Mouse (Mus musculus): ENCODE data around the gene Wbp1l. TPM values are rescaled to one million over a fixed set of nuclear protein-coding genes. Genes with fewer than 3 reads are reported as not detected.

Gene Wbp1l
- total RNA-seq, 2 experiments from 2014 or later = 34.2 to 38.3 TPM

DNA sequence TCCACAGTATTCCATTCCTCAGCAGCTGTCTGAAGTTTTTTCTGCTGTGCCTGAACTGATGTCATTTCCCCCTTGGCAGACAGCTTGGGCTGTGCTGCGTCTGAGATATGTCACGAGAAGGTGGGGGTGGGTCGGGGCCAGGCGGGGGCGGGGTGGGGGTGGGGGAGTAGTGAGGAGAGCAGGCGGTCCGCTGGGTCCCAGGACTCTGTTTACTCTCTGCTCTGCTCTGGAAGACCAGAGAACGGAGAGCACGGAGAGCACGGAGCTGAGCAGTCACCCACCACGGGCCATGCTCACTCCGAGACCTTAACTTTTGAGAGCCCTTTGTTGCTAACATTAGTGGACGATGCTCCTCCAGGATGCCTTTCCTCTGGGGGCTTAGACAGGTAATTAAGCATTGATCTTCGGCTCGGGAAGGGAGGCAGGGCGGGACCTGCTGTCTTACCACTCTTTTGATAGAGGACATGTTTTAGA lies 24.3 kb downstream of the Wbp1l start:
- no peak for DNase-seq (ENCODE audit: low spot score in 2 of 2)
- intact Hi-C loops (cut with DNase I) = no loop called here

DNA sequence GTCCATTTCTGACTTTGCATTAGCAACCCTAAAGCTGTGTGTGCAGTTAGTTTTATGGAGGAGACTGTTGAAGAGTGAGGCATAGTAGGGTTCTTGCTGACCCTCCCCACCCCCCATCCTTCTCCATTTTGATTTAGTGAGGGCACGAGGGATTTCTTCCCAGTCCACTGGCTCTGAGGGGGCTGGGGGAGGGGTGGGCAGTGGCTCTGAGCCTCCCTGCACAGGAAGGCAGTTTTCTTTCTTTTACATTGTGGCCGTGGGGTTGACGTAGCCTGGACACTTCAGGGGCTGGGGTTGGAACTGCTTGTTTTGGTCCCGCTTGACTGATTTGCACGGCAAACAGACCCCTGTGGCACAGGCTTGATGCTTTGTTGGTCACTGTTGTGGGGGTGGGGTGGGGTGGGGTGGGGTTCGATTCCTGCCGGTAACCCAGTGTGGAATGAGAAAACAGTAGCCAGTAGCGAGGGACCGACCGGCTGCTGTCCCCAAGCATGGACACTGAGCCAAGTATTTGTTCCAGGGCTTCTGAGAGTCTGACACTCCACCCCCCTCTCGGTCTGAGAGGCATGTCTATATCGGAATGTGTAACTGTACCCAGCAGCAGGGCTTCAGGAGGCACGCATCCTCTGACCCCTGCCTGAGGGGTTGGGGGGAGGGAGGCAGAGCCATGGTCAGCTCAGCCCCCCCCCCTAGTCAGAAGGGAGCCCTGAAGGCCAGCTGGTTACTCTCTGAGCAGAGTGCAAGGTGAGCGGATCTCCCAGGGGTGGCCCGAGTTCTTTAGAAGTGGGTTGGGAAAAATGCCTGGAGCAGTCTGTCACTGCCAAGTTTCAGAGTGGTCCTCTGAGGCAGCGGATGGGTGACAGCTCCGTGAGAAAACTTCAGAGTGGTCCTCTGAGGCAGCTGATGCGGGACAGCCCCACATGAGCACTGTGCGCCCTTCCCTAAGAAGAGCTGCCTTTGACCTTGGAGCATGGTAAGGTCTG lies 25.2 kb downstream of the Wbp1l start:
- no peak for DNase-seq (ENCODE audit: low spot score in 2 of 2)
- intact Hi-C loops (cut with DNase I) = no loop called here

DNA sequence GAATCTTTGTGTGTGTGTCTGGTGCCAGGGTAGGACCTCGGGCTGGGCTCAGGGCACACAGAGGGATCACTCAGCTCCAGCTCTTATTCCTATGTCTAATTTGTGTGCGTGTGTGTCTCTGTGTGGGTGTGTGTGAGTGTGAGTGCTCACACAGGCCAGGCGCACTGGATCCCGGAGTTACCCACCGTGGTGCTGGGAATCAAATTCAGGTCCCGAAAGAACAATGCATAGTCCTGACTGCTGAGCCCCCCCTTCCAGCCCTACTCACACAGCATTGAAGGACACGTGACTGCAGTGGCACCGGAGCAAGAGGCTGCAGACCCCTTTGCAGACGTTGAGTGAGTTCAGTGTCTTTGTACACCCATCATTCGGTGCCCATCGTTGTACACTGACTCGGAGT lies 26.1 kb downstream of the Wbp1l start:
- no peak for DNase-seq (ENCODE audit: low spot score in 2 of 2)
- intact Hi-C loops (cut with DNase I) = no loop called here

DNA sequence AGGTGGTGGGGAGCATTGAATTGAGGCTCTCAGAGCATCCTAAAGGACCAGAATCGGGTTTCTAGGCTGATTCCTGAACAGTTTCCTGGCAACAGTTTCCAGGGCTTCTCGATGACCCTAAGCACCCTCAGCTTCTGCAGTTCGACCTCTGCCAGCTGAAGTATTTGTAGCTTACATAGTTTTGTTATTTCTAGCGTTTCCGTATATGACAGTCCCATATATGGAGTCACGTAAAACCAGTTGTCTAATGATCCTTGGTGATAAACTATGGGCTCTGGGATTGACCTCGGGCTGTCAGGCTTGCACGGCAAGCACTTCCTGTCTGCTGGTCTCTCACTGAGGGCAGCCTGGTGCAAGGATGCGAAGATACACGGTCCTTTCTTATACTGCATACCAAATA lies 26.6 kb downstream of the Wbp1l start:
- DNase-seq (ENCODE audit: low spot score in 2 of 2) = no peak
- intact Hi-C loops (cut with DNase I) = no loop called here

DNA sequence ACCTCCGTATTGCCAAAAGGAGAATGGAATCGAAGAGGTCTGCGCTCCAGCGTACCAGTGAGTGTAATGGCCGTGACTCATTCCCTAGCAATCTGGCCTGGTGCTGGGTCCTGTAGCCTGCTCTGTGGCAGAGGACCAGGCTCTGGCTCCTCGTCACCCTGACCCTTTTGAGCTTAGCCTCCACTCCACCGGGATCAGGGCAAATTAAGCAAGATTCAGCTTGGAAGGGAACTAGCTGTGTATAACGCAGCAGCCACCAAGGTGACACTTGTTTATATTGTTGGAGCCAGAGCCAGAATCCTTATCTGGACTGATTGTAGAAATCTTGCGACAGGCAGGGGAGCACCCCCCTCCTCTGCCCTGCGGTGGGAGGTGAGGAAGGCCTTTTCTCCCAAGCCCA lies 29.5 kb downstream of the Wbp1l start:
- intact Hi-C loops (cut with DNase I) = no loop called here
- no peak for DNase-seq (ENCODE audit: low spot score in 2 of 2)

DNA sequence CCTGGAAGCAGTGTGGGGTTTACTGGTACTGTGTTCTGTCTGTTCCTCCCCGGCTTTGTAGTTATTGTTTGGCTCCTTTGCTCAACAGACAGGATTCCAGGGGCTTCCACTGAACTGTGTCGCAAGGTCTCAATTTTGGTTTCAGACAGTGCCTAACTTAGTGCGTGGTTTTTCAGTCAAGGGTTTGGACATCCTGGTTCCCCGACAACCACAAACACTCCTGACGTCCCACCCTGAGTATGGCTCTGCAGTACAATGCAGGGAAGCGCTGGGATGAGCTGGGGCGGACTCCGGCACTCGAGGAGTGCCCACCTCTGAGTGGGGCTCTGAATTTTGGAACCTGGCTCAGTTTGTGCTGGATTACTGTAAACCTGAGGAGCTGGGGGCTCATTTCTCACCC lies 30.9 kb downstream of the Wbp1l start:
- no peak for DNase-seq (ENCODE audit: low spot score in 2 of 2)
- intact Hi-C loops (cut with DNase I) = no loop called here

DNA sequence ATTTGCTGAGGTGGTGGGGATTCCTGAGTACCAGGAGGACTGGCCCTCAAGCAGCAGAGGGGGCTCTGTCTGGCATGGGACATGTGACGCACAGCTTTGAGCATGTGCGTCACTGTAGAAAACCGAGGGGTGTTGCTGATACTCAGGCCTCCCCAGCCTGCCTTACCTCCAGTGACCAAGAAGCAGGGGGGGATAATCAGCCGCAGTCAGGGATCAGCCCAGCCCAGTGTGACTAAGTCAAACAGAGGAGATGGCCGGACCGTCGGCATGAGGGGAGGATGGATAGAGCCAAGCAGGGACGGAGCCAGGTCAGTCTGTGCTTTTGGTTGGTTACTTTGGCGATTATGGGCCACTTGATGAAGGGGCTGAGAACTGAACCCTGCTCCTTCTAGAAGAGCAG lies 32.8 kb downstream of the Wbp1l start:
- intact Hi-C loops (cut with DNase I) = no loop called here

DNA sequence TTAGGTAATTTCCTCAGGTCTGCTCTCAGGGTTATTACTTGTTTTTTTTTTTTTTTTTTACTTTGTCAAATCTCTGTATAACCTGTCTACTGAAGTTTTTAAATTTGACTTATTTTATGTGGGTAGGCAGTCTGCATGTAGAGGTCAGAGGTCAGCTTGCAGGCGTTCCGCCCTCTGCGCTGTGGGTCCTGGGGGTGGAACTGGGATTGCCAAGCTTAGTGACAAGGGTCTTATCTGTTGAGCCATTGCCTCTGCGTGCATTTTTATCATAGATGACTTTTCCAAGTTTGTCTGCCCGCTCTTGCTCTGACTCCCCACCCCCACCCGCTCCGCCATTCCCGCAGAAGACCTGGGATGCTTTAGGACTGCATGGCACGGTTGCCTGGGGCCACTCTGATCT lies 36.9 kb downstream of the Wbp1l start:
- intact Hi-C loops (cut with DNase I) = no loop called here
- no peak for DNase-seq (ENCODE audit: low spot score in 2 of 2)

More for the DNA sequence above, 32.8 kb downstream of the Wbp1l start:
- no peak for DNase-seq (ENCODE audit: low spot score in 2 of 2)

DNA sequence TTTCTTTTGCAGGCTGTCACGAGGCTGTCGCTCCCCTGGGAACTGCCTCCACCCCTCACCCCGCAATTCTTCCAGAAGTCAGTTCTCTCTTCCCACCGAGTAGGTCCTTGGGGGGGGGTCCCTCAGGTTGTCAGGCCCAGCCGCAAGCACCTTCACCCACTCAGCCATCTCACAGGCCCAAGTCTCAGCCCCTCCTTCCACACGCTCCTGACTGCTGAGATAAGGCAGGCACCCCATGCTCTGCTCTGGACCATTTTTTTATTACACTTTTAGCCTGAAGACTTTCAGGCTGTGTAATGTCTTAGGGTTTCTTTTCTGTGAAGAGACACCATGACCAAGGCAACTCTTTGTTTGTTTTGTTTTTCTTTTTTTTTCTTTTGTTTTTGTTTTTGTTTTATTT lies 38.7 kb downstream of the Wbp1l start:
- no peak for DNase-seq (ENCODE audit: low spot score in 2 of 2)
- intact Hi-C loops (cut with DNase I) = no loop called here

DNA sequence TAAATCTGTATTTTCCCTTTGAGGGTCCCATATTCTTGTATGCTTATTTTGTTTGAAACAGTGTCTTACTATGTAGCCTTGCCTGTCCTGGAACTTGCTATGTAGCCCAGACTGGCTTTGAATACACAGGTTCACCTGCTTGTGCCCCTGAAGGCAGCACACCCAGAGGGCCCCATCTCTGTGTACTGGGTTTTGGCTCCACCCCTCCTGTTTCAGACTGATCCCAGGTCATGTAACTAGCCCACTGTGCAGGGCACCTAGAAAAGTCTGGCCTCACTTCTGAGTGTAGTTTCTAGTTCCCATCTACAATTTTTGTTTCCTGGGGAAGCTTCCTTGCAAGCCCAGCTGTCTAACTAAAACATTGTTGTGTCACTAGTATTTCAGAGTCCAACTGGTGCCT lies 40.2 kb downstream of the Wbp1l start:
- intact Hi-C loops (cut with DNase I) = no loop called here
- DNase-seq (ENCODE audit: low spot score in 2 of 2) = no peak

DNA sequence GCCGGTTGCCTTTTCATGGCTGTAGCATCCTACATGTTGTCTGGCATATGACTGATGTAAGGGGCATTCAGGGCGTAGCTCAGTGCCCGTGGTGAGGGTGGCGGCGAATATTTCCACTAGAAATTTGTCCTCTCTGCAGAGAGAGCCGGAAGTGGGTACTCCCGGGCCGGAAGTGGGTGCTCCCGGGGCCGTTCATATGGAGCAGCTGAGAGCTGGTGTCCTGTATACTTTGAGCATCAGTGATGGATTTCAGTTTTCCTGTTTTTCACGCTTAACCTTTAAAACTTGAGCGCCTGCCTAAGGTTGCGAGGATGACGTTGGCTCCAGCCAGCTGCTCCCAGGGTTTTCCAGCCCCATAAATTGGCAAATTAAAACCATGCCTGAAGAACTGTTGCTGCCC lies 40.6 kb downstream of the Wbp1l start:
- intact Hi-C loops (cut with DNase I) = no loop called here
- no peak for DNase-seq (ENCODE audit: low spot score in 2 of 2)

DNA sequence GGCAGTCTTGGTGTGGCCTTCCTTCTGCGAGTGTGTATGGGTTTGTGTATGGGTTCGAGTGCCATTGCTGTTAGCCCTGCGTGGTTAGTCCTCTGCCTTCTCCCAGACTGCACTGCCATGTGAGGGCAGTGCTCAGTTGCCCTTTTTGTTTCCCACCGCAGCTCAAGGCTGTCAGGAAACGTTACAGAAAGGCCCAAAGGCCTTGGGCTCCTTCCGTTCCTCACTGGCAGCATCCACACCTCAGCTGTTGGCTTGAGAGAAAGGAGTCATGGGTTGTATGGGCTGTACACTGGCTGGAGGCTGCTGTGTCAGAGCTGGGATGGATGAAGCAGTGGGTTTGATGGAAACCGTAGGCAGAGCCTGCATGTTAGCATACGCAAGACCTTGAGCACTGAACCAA lies 41.9 kb downstream of the Wbp1l start:
- intact Hi-C loops (cut with DNase I) = loop anchor here (5.0 kb wide), 1 partner anchor 38 kb away; no protein-coding TSS in a partner anchor
- no peak for DNase-seq (ENCODE audit: low spot score in 2 of 2)

DNA sequence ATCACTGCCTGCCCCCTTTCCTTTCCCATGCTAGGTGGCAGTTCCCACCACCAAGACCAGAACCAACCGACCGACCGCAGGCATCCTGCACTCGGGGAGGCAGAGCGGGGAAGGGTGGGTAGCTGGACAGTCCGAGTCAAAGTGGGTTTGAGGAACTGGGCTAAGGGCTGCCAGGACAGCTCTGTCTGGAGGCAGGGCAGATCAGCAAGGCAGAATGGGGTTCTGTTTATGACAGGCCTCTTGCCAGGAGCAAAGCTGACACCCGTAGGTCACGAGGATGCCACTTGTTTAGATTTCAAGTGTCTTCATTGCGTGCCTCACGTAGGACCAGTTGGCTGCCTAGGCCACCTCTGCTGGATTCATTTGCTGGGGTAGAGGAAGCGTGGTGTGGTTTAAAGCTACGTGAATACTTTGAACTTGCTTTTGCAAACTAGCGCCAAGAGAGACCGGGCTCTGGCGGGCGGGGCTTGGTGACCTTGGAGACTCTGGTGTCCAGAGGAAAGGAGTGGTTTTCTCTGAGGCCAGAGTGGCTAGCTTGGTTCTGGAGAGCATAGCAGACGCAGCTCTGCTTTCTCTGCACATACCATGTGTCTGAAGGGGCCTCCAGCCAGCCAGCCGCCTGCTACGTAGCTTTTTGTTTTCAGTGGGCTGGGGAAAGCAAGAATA lies 42.7 kb downstream of the Wbp1l start:
- intact Hi-C loops (cut with DNase I) = loop anchor here (5.0 kb wide), 1 partner anchor 39 kb away; no protein-coding TSS in a partner anchor
- DNase-seq (ENCODE audit: low spot score in 2 of 2) = no peak

DNA sequence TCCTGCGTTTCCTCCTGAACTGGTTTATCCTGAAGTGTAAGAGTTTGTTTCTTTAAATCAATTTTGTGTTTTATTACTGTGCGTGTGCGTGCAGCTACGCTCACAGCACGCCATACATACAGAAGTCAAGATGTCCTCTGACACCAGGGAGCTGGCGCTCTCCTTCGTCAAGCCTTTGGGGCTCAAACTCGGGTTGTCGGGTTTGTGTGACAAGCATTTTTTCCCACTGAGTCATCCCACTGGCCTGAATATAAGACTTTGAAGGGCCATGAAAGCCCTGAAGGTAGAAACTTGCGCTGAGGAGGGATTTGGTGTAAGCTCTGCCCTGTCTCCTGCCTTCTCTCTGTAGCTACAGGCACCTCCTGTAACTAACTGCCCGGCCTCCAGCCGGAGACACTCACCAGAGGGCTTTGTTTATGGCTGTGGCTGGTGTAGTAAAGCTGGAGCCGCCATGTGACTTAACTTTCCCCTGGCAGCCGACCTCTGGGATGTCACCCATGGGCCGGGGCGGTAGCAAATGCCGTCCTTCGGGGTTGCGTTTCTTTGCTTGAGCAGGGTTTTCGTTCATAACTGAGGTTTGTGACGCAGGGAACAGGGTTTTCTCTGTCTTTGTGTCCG lies 43.4 kb downstream of the Wbp1l start:
- DNase-seq (ENCODE audit: low spot score in 2 of 2) = no peak
- intact Hi-C loops (cut with DNase I) = loop anchor here (5.0 kb wide), 1 partner anchor 40 kb away; no protein-coding TSS in a partner anchor

DNA sequence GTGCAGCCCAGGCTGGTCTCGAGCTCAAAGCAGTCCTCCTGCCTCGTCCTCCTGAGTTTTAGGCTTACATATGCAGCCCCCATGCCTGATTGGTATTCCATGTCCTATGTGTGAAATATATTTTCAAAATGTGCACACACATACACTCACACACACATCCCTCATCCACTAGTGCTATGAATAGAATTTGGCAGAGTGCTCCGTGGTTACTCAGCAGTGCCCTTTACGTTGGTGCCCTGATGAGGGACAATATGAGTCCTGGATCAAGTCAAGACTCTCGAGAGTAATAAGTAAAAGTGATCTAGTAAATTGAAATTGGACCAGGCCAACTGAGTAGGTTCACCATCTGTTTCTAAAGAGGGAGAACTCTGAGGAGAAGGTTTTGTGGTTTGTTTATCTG lies 44.4 kb downstream of the Wbp1l start:
- DNase-seq (ENCODE audit: low spot score in 2 of 2) = no peak
- intact Hi-C loops (cut with DNase I) = loop anchor here (5.0 kb wide), 1 partner anchor 41 kb away; no protein-coding TSS in a partner anchor

DNA sequence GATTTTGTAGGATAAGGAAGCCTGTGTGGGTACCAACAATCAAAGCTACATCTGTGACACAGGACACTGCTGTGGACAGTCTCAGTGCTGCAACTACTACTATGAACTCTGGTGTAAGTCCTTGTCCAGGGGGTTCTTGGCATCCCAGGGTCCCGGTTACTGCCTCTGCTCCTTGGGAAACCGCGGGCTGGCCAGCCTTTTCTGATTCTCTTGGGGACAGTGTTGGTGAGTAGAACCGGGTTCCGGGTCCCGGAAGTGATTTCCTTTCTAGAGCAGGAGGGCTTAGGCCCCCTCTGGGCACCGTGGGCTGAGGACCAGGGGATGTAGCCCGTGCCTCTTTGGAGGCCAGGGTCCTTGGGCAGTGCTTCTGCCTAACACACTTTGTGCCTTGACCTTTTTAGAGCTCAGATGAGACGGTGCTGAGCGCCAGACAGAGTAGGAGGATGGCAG lies 45.5 kb downstream of the Wbp1l start:
- intact Hi-C loops (cut with DNase I) = loop anchor here (5.0 kb wide), 1 partner anchor 42 kb away; no protein-coding TSS in a partner anchor
- no peak for DNase-seq (ENCODE audit: low spot score in 2 of 2)

DNA sequence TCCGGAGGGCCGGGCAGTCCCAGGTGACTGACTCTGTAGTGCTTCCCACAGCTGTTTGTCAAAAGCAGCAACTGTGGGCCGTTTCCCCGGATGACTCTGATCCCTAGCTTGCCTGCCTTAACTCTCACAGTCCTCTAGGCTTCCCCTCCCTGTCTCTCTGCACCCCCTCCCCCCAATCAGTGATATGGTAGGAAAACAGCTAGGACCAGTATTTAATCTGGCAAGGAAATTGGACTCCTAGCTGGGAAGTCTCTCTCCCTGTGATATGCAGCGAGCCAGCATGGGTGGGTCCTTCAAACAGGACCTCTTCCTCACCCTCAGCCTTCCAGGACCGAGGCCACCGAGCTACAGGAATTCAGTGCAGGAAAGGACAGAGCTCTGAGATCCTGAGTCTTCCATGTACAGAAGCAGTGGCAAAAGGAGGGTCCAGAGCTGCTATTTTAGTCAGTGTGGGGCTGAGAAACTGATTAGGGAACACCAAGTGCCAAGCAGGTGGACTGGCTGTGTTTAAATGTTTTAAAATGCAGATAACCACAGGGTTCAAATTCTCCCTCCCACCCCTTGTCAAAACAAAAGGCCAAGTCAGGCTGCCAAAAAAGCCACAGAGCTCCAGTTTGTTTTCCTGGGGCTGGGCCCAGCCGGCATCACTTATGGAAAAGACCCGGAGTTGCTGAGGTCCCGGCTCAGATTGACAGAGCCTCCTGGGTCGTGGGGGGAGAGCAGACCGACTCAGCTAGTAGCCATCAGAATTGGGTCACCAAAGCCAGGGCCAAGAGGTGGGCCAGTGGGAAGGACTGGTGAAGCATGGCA lies 46.1 kb downstream of the Wbp1l start:
- intact Hi-C loops (cut with DNase I) = loop anchor here (5.0 kb wide), 2 partner anchors 43 to 58 kb away; no protein-coding TSS in a partner anchor
- DNase-seq (ENCODE audit: low spot score in 2 of 2) = no peak

DNA sequence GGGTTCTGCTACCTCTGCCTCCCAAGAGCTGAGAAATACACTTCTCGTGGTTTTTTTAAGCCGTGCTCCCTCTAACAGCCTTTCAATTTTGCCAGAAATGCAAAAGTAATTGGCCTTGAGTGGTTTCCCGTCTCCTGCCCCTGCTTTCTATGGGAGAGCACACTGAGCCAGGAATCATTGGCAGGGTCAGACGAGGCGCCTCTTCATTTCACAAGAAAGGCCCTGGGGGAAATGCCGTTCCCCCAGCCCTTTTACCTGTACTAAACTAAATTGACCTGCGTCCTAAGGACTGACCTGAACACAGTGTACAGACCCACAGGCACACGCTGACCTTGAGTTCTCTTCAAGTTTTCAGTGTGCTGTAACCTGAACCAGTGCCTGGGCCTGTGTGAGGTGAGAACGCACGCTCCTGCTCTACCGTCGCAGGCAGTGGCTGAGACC lies 47.2 kb downstream of the Wbp1l start:
- no peak for DNase-seq (ENCODE audit: low spot score in 2 of 2)

DNA sequence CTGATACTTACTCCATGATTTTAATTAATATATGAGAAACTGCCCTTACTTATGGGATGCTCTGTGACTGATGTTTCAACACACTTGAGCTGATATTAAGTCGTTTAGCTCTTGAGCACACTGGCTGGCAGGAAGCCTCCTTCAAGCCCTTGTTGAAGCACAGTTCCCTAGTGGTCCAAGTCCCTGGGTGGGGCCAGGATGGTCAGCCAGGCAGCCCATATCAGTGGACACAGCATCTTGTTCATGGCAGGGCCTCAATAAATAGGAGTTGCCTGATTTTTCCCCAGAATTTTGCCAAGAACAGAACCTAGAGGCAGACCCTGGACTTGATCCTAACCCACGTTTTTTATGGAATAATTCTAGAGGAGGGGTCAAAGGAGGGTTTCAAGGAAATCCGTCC lies 48.4 kb downstream of the Wbp1l start:
- intact Hi-C loops (cut with DNase I) = loop anchor here (5.0 kb wide), 1 partner anchor 60 kb away; no protein-coding TSS in a partner anchor
- DNase-seq (ENCODE audit: low spot score in 2 of 2) = no peak

More for the DNA sequence above, 47.2 kb downstream of the Wbp1l start:
- intact Hi-C loops (cut with DNase I) = loop anchor here (5.0 kb wide), 1 partner anchor 59 kb away; no protein-coding TSS in a partner anchor

All from left cerebral cortex, postnatal 36 days (tissue).